Mouse (Mus musculus) heart, postnatal 0 days (tissue): ENCODE results near the gene D130043K22Rik. TPM values are rescaled to one million over a fixed set of nuclear protein-coding genes. Genes with fewer than 3 reads are reported as not detected.

Source experiments
- ATAC-seq: fragments of 200-750 bp; cut with Nextera tagmentation; 2 replicates; pipeline ENCODE4 v1.8.0; 2017; ENCODE audit warnings: low read depth, moderate number of reproducible peaks, moderate library complexity; ENCODE audit not compliant: insufficient read depth
- DNase-seq: peaks from one replicate; pipeline ENCODE4 v3.0.0-alpha.2; 2016; ENCODE audit warnings: low spot score
- H3K27ac ChIP-seq: fragments of 300-500 bp; sonication (generic); 2 replicates; pipeline ENCODE4 v1.5.1; 2014; ENCODE audit warnings: low read depth, mild to moderate bottlenecking
- H3K27me3 ChIP-seq: fragments of 300-500 bp; sonication (generic); 2 replicates; pipeline ENCODE4 v1.6.1; 2014; ENCODE audit warnings: low read length, mixed read lengths; ENCODE audit not compliant: control insufficient read depth, insufficient read depth
- H3K36me3 ChIP-seq: fragments of 300-500 bp; sonication (generic); replicated peaks from 2 replicates; pipeline ENCODE4 v1.6.1; 2014; ENCODE audit warnings: low read length, mixed read lengths; ENCODE audit not compliant: control insufficient read depth, insufficient read depth
- H3K4me1 ChIP-seq: fragments of 300-500 bp; sonication (generic); 2 replicates; pipeline ENCODE4 v1.6.1; 2014; ENCODE audit warnings: antibody characterized with exemption; ENCODE audit not compliant: control insufficient read depth, insufficient read depth
- H3K4me2 ChIP-seq: fragments of 300-500 bp; sonication (generic); 2 replicates; pipeline ENCODE4 v1.6.1; 2014; ENCODE audit warnings: low read depth, mild to moderate bottlenecking, low read length, moderate library complexity
- H3K4me3 ChIP-seq: fragments of 300-500 bp; sonication (generic); 2 replicates; pipeline ENCODE4 v1.5.1; 2014; ENCODE audit warnings: low read depth, low read length
- H3K9ac ChIP-seq: fragments of 300-500 bp; sonication (generic); replicated peaks from 2 replicates; pipeline ENCODE4 v1.6.1; 2014; ENCODE audit warnings: low read depth, low read length, mixed read lengths
- H3K9me3 ChIP-seq: fragments of 300-500 bp; sonication (generic); replicated peaks from 2 replicates; pipeline ENCODE4 v1.6.1; 2016; ENCODE audit warnings: low read length; ENCODE audit not compliant: control insufficient read depth
- CTCF ChIP-seq: IDR thresholded peaks from 2 replicates; pipeline ENCODE4 v1.5.1; 2016; ENCODE audit warnings: antibody characterized with exemption, control low read depth, low read depth
- EP300 ChIP-seq: IDR thresholded peaks from 2 replicates; pipeline ENCODE4 v1.6.1; 2016; ENCODE audit warnings: antibody characterized with exemption, low read depth
- WGBS: fragments of 180-500 bp; shearing (Covaris S2); extraction: QIAGEN DNeasy Blood & Tissue Kit; methylation state at CpG from one replicate; pipeline ENCODE4 v1.1.7; 2014; 5-methylcytosine and 5-hydroxymethylcytosine counted together
- polyA plus RNA-seq: library from polyadenylated mRNA; unstranded; fragments of >200 nt; fragmentation: Nextera tagmentation; extraction: Ambion mirVana; gene quantifications from 2 replicates; pipeline ENCODE4 v1.2.1, GENCODE M21; 2015
- total RNA-seq: library from RNA; depleted of rRNA; stranded (reverse); fragments of >200 nt; gene quantifications from 2 replicates; pipeline ENCODE4 v1.2.3, GENCODE M21; 2014; ENCODE audit warnings: low replicate concordance

D130043K22Rik gene
- total and polyA plus RNA-seq, 2 experiments from 2014 or later, result not detected

DNA sequence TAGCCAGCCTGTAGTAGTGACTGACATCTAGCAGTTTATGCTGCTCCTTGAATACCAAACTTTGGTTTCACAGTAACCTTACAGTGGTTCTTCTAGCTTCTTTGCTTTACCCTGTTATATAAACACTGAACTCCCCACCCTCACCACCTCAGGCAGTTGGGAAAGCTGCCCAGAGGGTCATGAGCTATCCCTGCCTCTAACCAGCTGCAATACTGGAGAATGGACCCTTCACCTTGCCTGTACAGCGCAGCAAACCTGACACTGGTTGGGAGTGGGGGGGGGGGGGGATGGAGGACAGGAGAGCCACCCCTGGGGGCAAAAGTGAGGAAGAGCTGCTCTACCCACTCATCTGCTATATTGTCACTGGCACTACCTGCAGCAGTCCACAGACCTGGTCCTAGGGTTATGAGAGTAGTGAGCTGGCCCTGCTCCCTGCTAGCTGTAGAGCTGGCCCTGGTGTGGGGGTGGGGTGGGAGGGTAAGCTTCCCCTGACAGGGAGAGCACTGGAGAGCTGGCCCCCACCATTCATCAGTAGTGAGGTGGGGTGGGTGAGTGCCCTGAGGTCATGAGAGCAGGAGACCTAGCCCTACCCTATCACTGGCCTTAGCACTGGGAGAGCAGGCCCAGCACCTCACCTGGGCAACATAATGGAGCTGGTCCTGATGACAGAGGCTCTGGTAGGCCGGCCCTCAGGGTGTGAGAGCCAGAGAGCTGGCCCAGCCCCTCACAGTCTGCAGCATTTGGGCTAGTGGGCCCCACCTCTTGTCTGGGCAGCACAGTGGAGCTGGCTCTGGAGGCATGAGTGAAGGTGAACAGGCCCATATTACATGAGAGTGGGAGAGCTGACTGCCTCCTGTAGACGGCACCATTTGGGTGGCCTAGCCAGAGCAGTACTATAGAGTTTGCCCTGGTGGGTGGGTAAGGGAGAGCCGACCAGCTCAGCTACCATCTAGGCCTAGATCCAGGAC, 28.5 kb upstream of the D130043K22Rik start:
- H3K4me1 ChIP-seq, result no peaks in the 10 kb centered on the region
- no peak overlapping the region for H3K4me3 ChIP-seq
- no peaks in the 10 kb centered on the region for H3K9me3 ChIP-seq
- no peak overlapping the region for H3K4me2 ChIP-seq
- TF ChIP-seq EP300 (no peak), CTCF (no peak)
- H3K36me3 ChIP-seq, result peaks cover 61% of the 10 kb centered on the region
- H3K27ac ChIP-seq, result no peak overlapping the region
- peak; percentile 49 for ATAC-seq
- 63% methylated on average over 4 of the region's 4 CpGs for WGBS
- H3K9ac ChIP-seq, result no peak overlapping the region
- no peaks in the 10 kb centered on the region for H3K27me3 ChIP-seq
- no peak for DNase-seq

DNA sequence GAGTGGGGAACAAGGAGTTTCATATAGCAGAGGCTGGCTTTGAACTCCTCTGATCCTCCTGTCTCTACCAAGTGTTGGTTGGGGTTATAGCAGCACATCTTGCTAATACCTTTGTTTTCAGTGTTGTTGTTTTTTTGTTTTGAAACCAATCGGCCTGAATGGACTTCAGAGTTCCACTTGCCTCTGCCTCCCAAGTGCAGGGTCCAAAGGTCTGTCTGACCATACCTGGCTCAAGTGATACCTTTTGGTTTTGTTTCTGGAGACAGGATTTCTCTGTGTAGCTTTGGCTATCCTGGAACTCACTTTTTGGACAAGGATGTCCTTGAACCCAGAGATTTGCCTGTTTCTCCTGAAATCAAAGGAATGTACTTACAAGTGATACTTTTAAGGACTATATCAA, 25.0 kb upstream of the D130043K22Rik start:
- ATAC-seq, result no peak
- H3K36me3 ChIP-seq, result peaks cover 32% of the 10 kb centered on the region
- H3K4me2 ChIP-seq, result no peak overlapping the region
- no peaks in the 10 kb centered on the region for H3K27me3 ChIP-seq
- H3K9ac ChIP-seq, result no peak overlapping the region
- no peaks in the 10 kb centered on the region for H3K4me1 ChIP-seq
- 76% methylated on average over 1 of the region's 1 CpGs for WGBS
- TF ChIP-seq CTCF (no peak), EP300 (no peak)
- H3K4me3 ChIP-seq, result no peak overlapping the region
- no peak overlapping the region for H3K27ac ChIP-seq
- no peak for DNase-seq
- H3K9me3 ChIP-seq, result no peaks in the 10 kb centered on the region

DNA sequence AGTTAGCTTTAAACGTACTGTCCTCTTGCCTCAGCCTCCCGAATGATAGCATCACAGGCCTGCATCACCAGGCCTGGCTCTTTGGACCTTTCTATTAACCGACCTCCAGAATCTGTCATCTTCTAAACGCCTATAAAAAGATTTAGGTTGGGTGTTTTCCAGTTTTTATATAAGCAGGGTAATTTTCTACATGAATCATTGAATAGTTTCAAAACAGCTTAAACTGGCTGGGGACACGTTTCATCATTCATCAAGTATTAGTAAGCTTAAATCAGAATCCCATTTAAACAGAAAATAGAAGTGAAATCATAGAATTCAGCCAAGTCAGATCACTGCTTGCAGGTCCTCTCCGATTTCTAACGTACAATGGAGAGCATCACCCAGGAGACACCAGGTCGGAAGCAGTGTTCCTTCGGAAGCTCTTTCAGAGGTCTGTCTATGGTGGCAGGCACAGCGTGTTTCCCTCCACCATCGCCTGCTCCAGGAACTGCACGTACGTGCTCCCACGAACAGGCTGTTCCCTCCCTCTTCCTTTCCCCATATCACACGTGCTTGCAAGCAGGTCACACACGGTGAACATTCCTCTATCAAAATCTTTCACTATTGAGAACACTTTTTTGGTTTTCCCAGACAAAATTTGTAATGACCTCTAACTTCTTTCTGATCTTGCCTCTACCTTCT, 22.1 kb upstream of the D130043K22Rik start:
- Histone ChIP-seq H3K4me3 (no peak overlapping the region), H3K4me2 (no peak overlapping the region), H3K4me1 (0 out of 2 replicates have a peak, but pooled peaks cover 7% of the 10 kb centered on the region), H3K9ac (no peak overlapping the region), H3K36me3 (peaks cover 27% of the 10 kb centered on the region), H3K27me3 (no peaks in the 10 kb centered on the region), H3K9me3 (no peaks in the 10 kb centered on the region), H3K27ac (no peak overlapping the region)
- ATAC-seq (no peak), DNase-seq (no peak)
- TF ChIP-seq EP300 (no peak), CTCF (no peak)
- 70% methylated on average over 16 of the region's 16 CpGs for WGBS

DNA sequence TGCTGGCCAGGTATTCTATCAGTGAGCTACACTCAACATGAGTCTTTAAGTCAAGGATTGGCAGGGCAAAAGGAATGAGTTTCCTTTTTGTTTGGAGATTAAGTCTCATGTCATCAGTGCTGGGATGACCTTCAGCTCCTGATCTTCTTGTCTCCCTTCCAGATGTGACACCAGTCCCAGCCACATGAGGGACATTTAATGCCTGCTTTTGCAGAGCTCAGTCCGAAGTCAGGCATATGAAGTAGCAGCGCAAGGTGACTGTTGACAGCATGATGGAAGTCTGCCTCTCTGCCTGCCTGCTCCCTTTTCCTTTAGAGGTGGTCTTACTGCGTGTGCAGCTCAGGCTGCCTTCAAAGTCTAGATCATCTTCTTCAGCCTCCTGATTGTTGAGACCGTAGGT, 20.3 kb upstream of the D130043K22Rik start:
- Histone ChIP-seq H3K27me3 (no peaks in the 10 kb centered on the region), H3K4me1 (0 out of 2 replicates have a peak, but pooled peaks cover 7% of the 10 kb centered on the region), H3K27ac (peak overlapping the region; percentile 81), H3K9ac (no peak overlapping the region), H3K4me3 (no peak overlapping the region), H3K36me3 (peaks cover 10% of the 10 kb centered on the region), H3K9me3 (no peaks in the 10 kb centered on the region), H3K4me2 (no peak overlapping the region)
- 50% methylated on average over 4 of the region's 4 CpGs for WGBS
- ATAC-seq (peak; percentile 40), DNase-seq (no peak)
- TF ChIP-seq EP300 (no peak), CTCF (peak; percentile 5; the same call in 1 of the 2 replicates)

DNA sequence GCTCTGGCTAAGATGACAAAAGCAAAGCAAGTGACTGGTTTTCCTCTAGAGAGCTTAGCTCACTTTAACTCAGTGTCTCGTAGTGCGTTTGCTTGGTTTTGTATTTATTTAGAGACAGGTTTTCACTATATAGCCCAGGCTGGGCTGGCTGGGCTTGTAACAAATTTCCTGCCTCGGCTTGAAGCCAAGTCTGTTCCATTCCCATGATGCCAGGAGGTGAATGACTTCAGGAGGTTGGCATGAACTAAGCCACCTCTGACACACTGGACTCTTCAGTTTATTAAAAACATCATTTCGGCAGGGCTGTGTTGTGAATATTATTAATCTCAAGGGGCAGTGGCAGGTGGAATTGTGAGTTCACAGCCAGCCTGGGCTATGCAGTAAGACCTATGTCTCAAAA, 19.3 kb upstream of the D130043K22Rik start:
- Histone ChIP-seq H3K27me3 (no peaks in the 10 kb centered on the region), H3K36me3 (0 out of 2 replicates have a peak, but pooled peaks cover 3% of the 10 kb centered on the region), H3K4me2 (no peak overlapping the region), H3K27ac (peak overlapping the region; percentile 81), H3K9me3 (no peaks in the 10 kb centered on the region), H3K4me1 (0 out of 2 replicates have a peak, but pooled peaks cover 12% of the 10 kb centered on the region), H3K9ac (no peak overlapping the region), H3K4me3 (no peak overlapping the region)
- TF ChIP-seq CTCF (no peak), EP300 (no peak)
- ATAC-seq (peak; percentile 67), DNase-seq (no peak)
- 40% methylated on average over 4 of the region's 4 CpGs for WGBS
